Mouse (Mus musculus) c-Kit-positive CD71-positive TER-119-positive erythroid progenitor cells, embryonic 14.5 days (primary cell): ENCODE data around the gene R3hdm4.

Experiments used
- DNase-seq: peaks from one replicate; pipeline ENCODE4 v3.0.0-alpha.2; 2013; ENCODE audit warnings: low spot score

Gene R3hdm4

DNA sequence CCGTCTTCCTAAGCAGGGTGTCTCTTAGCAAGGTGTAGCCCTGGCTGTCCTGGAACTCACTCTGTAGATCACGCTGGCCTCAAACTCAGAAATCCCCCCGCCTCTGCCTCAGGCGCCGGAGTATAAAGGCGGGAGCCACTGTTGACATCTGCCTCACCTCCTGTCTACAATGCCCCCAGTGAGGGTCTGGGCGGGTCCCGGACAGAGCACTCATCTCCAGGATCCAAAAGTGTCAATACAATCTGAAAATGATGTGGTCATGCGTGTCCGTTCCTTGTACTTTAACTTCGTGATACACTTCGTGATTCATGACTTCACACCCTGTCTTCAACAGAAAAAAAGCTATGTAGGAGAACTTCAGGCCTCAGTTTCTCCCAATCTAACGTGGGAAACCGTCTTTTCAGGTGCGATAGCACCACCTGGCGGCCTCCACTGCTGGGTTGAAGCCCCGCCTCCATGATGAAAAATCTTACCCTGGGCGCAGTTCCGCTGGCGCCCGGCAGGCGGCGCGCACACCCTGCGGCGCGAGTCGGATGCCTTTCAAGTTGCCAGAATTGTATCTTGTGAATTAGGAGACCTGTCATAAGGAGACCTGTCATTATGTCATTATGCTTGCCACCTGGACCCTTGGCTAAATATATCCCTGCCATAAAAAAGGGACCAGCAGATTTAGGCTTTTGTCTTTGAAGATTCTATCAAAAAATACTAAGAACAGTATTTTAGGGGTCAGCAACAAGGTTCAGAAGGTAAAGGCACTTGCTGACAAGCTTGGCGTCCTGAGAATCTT lies 4.2 kb upstream of the R3hdm4 start:
- peak; percentile 87 for DNase-seq

DNA sequence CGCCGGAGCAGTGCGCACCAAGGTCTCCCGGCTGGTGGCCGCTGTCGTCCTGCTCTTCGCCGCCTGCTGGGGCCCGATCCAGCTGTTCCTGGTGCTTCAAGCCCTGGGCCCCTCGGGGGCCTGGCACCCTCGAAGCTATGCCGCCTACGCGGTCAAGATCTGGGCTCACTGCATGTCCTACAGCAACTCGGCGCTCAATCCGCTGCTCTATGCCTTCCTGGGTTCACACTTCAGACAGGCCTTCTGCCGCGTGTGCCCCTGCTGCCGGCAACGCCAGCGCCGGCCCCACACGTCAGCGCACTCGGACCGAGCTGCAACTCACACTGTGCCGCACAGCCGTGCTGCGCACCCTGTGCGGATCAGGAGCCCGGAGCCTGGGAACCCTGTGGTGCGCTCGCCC lies 564 bp upstream of the R3hdm4 start:
- DNase-seq: no peak

DNA sequence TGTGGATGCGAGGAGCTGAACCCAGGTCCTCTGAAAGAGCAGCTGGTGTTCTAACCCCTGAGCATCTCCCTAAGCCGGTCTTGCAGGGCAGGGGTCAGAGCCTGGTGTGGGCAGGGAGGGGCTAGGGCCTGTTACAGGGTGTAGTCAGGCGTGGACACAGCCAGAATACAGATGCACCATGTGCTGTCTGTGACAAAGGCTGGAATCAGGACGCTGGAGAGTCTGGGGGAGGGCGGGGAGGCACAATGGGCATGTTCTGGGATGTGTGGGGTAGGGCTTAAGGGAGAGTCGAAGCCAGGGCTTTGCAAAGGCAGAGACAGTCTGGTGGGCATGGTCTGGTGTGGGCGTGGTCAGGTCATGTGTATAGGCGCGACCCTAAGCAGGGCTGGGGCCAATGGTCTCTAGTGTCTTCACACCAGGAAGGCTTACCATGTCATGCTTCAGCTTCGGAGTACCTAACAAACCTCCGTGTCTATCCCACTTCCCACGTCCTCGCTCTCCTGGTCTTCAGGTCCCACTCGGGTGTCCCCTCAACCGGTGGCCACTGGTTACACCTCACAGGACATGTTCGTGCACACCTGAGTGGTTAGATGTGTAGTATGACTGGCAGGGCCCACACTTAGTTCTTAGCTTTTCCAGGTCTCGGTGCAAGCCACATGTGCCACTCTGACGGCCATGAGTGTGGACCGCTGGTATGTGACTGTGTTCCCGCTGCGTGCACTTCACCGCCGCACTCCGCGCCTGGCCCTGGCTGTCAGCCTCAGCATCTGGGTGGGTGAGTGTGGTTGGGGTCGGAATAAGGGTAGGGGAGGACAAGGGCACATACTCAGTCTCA lies 735 bp downstream of the R3hdm4 start:
- no peak for DNase-seq

DNA sequence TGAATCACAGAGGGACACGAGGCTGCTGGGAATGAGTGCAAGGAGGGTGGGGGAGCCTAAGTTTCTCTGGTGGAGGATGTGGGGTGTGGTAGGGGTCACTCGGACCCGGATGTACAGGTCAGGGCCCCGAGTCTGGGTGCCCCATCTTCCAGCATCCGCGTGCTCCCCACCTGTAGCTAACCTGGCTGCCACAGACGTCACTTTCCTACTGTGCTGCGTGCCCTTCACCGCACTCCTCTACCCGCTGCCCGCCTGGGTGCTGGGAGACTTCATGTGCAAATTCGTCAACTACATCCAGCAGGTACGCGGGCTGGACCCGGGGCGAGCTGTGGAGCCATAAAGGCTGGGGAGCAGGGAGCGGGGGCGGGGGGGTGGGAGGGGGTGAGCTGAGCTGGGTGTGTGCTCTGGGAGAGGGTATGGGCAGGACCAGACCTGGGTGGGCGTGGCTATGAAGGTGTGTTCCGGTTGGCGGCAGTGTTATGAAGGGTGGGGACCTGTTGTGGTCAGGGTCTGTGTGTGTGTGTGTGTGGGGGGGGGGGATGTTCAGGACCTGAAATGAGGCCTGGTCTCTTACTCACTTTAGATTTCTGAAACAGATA lies 1.7 kb downstream of the R3hdm4 start:
- no peak for DNase-seq

DNA sequence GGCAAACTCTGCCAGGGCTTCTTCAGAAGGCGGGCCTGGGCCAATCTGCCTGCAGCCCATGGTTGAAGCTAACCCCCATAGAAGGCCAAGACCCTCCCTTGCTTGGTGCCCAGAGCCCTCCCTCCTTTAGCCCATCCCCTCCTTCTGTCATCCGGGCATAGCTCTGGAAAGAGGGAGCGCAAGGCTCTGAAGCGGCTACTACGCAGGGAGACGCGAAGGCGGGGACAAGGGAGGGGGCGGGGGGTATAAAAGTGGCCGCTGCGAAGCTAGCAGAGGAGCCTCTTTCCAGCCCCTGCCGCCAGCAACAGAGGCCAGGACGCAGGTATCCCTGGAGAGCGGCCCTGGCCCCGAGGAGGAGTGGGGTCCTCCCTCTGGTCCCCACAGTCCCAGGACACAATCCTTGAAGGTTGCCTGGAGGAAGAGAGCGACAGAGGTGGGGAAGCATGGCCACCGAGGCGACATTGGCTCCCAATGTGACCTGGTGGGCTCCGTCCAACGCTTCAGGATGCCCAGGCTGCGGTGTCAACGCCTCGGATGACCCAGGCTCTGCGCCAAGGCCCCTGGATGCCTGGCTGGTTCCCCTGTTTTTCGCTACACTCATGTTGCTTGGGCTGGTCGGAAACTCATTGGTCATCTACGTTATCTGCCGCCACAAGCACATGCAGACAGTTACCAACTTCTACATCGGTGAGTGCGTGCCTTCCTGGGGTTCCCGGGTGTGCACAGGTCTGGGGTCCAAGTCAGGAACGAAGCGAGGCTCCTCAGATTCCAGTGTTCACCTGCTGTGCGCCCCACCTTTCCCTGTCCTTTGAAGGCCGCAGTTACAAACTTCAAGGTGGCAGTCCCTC lies 2.6 kb downstream of the R3hdm4 start:
- no peak for DNase-seq

DNA sequence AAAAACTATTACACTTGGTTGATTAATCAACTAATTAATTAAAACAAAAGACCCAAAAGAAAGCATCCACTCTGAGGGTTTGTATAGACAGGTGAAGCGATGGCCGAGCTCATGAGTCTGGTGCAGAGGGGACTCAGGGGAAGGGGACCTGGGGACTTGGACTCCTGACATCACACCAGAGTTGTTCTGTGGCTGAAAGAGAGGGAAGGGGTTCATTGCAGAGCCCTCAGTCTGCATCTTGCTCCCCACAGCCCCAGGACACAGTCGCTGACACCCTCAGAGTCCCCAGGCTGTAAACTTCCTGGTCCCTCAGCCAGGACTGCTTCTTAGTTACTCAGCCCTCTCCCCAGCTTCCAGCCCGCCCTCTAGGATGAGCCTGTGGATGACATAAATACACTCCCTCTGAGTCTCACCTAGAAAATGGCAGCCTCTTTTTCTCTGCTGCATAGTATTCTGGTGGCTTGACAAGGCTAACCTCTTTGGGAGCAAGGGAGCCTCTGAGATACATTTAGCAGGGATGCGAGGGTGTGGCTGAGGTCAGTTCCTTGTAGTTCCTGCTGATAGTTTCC lies 3.4 kb downstream of the R3hdm4 start:
- DNase-seq: no peak

DNA sequence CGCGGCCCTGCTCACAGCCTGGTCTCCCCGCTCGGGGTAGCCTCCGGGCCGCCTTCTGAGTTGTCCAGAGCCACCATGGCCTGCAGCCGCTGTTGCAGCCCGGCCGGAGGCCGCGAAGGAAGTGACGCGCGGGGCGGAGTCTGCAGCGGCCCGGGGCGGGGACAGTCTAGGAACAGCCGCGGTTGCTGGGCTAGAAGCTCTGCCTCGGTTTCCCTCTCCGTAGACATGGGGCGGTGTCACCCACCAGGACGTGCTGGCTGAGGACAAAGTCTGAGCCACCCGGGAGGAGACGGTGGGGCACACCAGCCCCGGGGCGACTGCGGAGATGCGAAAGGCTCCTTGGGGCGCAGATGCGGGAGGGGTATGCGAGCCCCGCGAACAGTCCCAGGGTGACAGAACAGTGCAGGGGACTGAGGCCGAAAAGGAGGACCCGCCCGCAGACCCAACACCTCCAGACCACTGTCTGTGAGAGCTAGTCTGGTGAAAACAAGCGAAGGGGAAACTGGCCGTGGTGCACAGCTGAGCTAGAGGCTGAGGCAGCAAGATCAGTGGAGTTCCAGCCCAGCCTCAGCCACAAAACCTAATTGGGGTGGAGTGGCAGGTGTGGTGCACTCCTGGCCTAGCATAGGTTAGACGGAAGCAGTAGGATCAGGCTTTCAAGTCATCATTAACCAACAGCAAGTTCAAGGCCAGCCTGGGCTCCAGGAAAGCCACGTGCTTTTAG lies 4.0 kb downstream of the R3hdm4 start, which contains the start of gene Kiss1r:
Gene Kiss1r (plus strand): TSS at position 164 of the 724 bp plus-strand sequence.
- DNase-seq: peak; percentile 68

DNA sequence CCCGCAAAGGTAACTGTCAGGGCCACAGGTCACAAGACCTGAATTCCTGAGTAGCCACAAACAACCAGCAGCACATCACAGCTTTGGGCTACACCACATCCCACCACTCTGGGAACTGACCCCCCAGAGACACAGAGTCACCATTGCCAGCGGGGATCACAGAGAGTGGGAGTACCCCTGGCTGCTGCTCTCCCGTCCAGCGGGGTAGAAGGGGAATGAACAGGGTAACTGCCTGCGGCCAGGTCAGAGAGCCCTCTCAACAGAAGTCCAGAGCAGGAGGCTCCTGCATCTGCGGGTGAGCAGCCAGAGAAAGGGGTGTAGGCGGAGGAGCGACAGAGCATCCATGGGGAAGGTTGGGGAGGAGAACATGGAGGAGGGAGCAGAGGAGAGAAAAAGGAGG lies 4.9 kb downstream of the R3hdm4 start:
- no peak for DNase-seq

DNA sequence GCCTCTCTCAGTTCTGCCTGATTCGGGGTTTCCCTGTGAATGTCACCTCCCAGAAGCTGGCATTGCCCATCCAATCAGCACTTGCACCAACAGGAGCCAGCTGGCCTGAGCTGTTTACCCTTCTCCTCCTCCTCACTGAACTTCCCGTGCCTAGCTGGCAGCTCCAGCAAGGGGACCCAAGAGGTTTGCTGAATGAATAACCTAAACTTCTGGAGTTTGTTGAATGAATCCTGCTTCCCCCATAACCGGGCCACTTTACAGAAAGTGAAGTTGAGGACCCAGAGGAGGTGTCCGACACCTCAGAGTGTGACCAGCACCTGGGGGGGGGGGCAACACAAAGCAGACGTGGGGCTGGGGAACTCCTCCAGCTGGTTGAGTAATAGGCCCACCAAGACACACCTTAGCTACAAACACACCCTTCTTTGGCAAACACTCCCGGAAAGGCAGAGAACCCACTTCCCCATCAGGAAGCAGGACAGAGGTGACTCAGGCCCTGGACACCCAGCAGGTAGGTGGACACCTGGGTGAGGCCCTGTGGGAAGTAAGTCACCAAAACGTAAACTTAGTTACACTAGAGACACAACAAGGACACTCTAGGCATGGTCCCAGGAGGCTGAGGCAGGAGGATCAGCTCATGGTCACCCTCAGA lies 5.9 kb downstream of the R3hdm4 start:
- DNase-seq: no peak

DNA sequence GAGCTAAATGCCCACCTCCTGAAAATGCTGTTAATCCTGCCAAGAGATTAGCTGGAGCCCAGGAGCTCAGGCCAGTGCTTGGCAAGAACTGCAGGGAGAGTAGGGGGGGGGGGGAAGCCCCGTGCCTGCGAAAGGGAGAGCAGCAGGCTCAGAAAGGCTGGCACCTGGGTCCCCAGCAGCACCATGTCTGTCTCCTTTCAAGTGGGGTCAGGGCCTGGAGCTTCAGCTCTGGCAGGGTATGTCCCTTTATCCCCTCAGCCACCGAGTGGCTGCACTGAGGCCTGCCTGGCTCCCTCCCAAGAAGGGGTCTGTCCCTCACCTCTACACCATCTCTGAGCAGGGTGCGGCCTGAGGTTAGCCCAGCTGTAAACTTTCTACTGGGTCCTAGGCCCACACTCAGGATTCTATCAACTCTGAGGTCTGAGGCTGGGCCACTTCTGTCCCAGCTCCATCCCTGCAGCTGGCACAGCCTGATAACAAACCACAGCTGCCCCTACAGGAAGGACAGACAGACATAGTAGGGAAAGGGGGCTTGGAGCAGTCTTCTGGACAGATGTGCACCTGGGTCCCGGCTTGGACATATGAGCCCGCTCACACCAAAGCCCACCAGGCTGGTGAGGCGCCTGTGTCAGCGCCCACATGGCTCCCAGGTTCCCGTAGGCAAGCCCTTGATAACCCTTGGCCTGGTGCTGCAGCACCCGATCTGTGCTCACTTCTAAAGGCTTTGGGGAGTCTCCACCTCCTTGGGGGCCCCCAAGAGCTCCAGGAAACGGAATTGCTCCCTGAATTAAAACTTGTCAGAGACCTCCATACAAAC lies 6.7 kb downstream of the R3hdm4 start:
- peak; percentile 69 for DNase-seq

DNA sequence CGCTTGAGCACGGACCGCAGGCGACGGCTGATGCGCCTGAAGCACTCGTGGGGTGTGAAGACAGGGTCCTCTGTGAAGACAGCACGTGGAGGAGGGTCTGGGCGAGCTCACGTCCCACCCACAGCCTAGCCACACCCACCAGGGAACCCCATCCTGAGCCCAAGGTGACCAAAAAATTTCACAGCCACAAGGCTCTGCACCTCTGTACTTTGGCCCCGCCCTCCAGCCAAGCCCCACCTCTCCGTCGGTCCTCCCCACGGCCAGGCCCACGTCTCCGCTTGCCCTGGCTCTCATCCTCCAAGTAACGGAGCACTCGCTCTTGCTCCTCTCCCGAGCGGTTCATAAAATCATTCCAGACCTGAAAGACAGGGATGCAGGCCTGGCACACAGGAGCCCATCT lies 8.6 kb downstream of the R3hdm4 start:
- no peak for DNase-seq

DNA sequence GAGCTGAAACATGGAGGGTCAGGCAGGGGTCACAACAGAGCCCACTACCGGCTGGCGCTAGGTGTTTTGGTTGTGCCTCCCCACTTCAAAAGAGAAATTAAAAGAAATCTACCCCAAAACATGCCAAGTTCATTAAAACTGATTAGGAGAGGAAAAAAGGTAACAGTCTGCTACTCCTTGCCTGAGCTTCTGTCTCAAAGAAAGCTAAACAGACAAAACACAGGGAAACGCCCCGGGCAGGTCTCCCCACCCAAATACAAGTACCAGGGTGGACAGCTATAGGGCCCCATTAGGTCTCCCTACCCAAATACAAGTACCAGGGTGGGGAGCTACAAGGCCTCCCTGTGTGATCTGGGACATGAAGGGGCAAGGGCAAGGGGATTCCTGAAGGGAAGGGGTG lies 10.5 kb downstream of the R3hdm4 start, which contains the start of gene Gm26602:
Gene Gm26602 (plus strand): TSS at position 301 of the 400 bp plus-strand sequence.
- DNase-seq: no peak

DNA sequence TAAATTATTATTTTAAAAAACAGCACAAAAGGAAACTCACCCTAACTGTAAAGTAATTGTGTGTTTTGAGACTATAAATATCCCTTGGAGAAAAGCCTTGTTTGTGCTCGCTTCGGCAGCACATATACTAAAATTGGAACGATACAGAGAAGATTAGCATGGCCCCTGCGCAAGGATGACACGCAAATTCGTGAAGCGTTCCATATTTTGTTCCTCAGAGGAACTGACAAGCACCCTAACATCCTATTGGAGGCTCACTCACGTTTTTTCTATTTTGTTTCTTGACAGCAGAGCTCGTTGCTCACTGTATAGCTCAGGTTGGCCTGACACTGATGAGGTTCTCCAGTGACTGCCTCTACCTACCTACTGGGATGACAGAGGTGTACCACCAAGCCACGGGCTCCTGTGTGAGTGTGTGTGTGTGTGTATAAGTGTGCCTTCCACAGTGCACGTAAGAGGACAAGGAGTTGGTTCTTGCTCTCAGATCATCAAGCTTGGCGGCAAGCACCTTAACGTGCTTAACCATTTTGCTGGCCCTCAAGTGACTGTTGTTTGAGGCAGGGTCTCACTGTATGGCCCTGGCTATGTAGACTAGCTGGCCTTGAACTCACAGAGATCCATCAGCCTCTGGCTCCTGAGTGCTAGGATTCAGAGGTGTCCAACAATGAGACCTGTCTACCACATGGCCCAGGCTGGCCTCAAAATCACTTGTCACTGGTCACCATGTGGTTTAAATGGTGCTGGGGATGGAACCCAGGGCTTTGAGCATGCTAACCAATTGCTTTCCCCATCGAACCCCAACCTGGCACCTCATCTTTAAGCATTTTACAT lies 11.7 kb downstream of the R3hdm4 start:
- DNase-seq: peak; percentile 53

DNA sequence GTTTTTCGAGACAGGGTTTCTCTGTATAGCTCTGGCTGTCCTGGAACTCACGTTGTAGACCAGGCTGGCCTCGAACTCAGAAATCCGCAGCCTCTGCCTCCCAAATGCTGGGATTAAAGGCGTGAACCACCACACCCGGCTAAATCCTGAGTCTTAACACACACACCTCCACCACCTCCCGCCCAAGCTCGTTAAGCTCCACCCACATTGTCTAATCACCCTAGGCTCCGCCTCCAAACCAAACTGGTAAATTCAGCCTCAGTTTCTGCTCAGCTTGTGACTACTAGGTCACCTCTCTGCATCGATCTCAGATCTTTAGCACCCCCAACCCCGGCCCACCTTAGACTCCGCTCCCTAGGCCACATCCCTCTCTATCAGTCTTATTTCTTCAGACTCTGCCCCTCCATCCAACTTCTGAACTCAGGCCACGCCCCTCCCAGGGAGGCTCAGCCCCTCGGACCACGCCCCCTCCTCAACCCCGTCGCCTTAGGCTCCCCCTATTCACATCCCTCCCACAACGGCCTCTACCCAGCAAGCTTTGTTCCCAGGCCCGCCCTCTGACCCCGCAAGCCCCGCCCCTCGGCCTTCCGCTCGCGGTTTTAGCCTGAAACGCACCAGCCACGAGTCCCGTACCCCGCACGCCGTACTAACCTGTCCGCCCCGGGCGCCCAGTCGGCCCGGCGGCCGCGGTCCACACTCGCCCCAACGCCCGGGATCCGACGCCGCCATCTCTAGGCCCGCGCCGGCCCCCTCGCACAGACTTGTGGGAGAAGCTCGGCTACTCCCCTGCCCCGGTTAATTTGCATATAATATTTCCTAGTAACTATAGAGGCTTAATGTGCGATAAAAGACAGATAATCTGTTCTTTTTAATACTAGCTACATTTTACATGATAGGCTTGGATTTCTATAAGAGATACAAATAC lies 12.6 kb downstream of the R3hdm4 start, which contains the start of gene Med16:
Gene Med16 (minus strand): TSS at position 757 of the 925 bp plus-strand sequence.
- peak; percentile 93 for DNase-seq

DNA sequence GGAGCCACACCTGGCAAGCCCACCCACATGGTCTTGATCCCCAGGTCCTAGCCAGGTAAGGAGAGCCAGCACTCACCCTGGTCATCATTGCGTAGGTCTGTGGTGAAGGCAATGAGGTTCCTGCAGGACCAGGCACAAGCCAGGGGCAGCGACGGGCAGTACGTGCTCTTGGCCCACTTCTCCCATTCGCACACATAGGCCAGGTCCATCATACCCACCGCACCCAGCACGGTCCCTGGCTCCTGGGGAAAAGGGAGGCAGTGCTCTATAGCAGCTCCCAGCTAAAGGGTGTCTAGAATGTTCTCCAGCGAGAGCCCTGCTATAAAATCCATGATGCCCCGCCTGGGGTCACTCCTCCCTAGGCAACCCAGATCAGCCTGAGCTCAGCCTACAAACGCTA lies 13.6 kb downstream of the R3hdm4 start:
- DNase-seq: no peak

DNA sequence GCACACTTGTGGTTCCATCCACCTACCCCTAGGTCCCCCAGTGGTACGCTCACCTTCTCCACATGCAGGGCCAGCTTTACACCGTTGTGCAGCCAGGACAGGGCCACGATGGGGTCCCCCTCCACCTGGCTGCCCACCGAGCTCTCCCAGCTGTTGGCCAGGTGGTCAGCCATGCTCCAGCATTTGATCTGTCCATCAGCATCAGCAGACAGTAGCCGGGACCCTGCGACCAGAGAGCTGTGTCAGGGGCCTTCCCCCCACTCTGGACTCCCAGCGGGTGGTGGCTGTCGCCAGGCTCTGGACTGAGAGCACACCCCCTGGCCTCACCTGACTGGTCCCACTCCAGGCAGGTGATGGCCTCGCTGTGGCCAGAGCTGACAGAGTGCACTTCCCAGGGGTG lies 14.3 kb downstream of the R3hdm4 start:
- DNase-seq: no peak

DNA sequence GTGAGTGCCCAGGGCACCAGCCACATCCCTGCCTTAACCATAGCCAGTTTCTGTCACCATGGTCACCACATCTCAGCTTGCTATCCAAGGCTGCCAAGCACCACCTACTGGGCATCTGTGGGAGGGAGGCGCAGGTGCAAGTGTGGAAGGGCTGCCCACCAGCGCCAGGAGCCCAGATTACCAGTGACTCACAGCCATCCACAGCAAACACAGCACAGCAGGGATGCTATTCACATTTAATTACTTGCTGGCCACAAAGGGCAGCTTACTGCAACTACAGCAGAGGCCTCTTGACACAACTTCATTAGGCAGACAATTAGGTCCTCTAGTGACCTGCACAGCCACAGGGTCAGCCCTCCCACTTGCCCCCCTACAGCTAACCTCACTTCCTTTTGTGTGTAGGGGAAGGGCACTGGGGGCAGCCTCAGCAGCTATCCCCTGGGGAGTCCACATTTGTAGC lies 20.0 kb downstream of the R3hdm4 start:
- DNase-seq: no peak
